Mouse (Mus musculus): Measurements from ENCODE around the gene Def6. TPM values are rescaled to one million over a fixed set of nuclear protein-coding genes. Genes with fewer than 3 reads are reported as not detected.

The Def6 gene
- polyA plus RNA-seq, 1 experiment from 2014 or later, result 3.5 TPM

GRCm38 (mm10) chr17:28256651-28257328 is 49.2 kb downstream of the Def6 start:
- no peaks in the 10 kb centered on the region for H3K27me3 ChIP-seq (ENCODE audit: control insufficient read depth, insufficient read depth, low read length)
- H3K4me3 ChIP-seq (ENCODE audit: low read length), result no peak overlapping the region
- peak overlapping the region; percentile 8 for H3K4me2 ChIP-seq (replicated peaks; ENCODE audit: low read depth, low read length)
- peak overlapping the region; percentile 59; the same call in 1 of the 2 replicates for H3K27ac ChIP-seq (ENCODE audit: low read depth, low read length)
- H3K9me3 ChIP-seq (ENCODE audit: control insufficient read depth, low read length), result peaks cover 6% of the 10 kb centered on the region; the same call in 1 of the 2 replicates
- 52% methylated on average over 13 of the region's 13 CpGs for WGBS
- peaks cover 36% of the 10 kb centered on the region for H3K4me1 ChIP-seq (ENCODE audit: control insufficient read depth, insufficient read depth, low read length)
- ATAC-seq (ENCODE audit: low FRiP score, low TSS enrichment), result peak; percentile 50; the same call in 1 of the 2 replicates
- H3K9ac ChIP-seq (ENCODE audit: low read depth, low read length), result no peak overlapping the region; the same call in 1 of the 2 replicates
- no peaks in the 10 kb centered on the region for H3K36me3 ChIP-seq (ENCODE audit: control insufficient read depth, insufficient read depth, low read length)

- ATAC-seq (ENCODE audit: low FRiP score, low TSS enrichment), result no peak
- H3K4me2 ChIP-seq (replicated peaks; ENCODE audit: low read depth, low read length), result no peak overlapping the region
- peaks cover 35% of the 10 kb centered on the region for H3K4me1 ChIP-seq (ENCODE audit: control insufficient read depth, insufficient read depth, low read length)
- H3K27ac ChIP-seq (ENCODE audit: low read depth, low read length), result no peak overlapping the region
- H3K9ac ChIP-seq (ENCODE audit: low read depth, low read length), result no peak overlapping the region
- H3K9me3 ChIP-seq (ENCODE audit: control insufficient read depth, low read length), result peaks cover 6% of the 10 kb centered on the region; the same call in 1 of the 2 replicates
- H3K4me3 ChIP-seq (ENCODE audit: low read length), result no peak overlapping the region
- H3K27me3 ChIP-seq (ENCODE audit: control insufficient read depth, insufficient read depth, low read length), result no peaks in the 10 kb centered on the region
- WGBS, result 88% methylated on average over 9 of the region's 9 CpGs
- H3K36me3 ChIP-seq (ENCODE audit: control insufficient read depth, insufficient read depth, low read length), result no peaks in the 10 kb centered on the region
Observed at GRCm38 (mm10) chr17:28258325-28258724, 50.7 kb downstream of the Def6 start.

GRCm38 (mm10) chr17:28259890-28260542 is 52.4 kb downstream of the Def6 start:
- Histone ChIP-seq H3K4me1 (ENCODE audit: control insufficient read depth, insufficient read depth, low read length) (peaks cover 45% of the 10 kb centered on the region), H3K9ac (ENCODE audit: low read depth, low read length) (no peak overlapping the region), H3K9me3 (ENCODE audit: control insufficient read depth, low read length) (peaks cover 6% of the 10 kb centered on the region; the same call in 1 of the 2 replicates), H3K27ac (ENCODE audit: low read depth, low read length) (no peak overlapping the region), H3K4me3 (ENCODE audit: low read length) (no peak overlapping the region), H3K27me3 (ENCODE audit: control insufficient read depth, insufficient read depth, low read length) (no peaks in the 10 kb centered on the region), H3K36me3 (ENCODE audit: control insufficient read depth, insufficient read depth, low read length) (no peaks in the 10 kb centered on the region), H3K4me2 (replicated peaks; ENCODE audit: low read depth, low read length) (no peak overlapping the region)
- no peak for ATAC-seq (ENCODE audit: low FRiP score, low TSS enrichment)
- 82% methylated on average over 16 of the region's 16 CpGs for WGBS

- Histone ChIP-seq H3K27me3 (ENCODE audit: control insufficient read depth, insufficient read depth, low read length) (no peaks in the 10 kb centered on the region), H3K4me3 (ENCODE audit: low read length) (no peak overlapping the region), H3K9me3 (ENCODE audit: control insufficient read depth, low read length) (peaks cover 6% of the 10 kb centered on the region; the same call in 1 of the 2 replicates), H3K4me1 (ENCODE audit: control insufficient read depth, insufficient read depth, low read length) (peaks cover 45% of the 10 kb centered on the region), H3K27ac (ENCODE audit: low read depth, low read length) (no peak overlapping the region), H3K4me2 (replicated peaks; ENCODE audit: low read depth, low read length) (no peak overlapping the region), H3K9ac (ENCODE audit: low read depth, low read length) (no peak overlapping the region), H3K36me3 (ENCODE audit: control insufficient read depth, insufficient read depth, low read length) (no peaks in the 10 kb centered on the region)
- ATAC-seq (ENCODE audit: low FRiP score, low TSS enrichment), result no peak
- 86% methylated on average over 9 of the region's 9 CpGs for WGBS
Observed at GRCm38 (mm10) chr17:28260543-28260909, 52.9 kb downstream of the Def6 start.

- H3K4me1 ChIP-seq (ENCODE audit: control insufficient read depth, insufficient read depth, low read length), result peaks cover 34% of the 10 kb centered on the region
- H3K36me3 ChIP-seq (ENCODE audit: control insufficient read depth, insufficient read depth, low read length), result no peaks in the 10 kb centered on the region
- H3K27ac ChIP-seq (ENCODE audit: low read depth, low read length), result no peak overlapping the region
- no peak overlapping the region for H3K9ac ChIP-seq (ENCODE audit: low read depth, low read length)
- no peaks in the 10 kb centered on the region for H3K27me3 ChIP-seq (ENCODE audit: control insufficient read depth, insufficient read depth, low read length)
- peaks cover 6% of the 10 kb centered on the region; the same call in 1 of the 2 replicates for H3K9me3 ChIP-seq (ENCODE audit: control insufficient read depth, low read length)
- 47% methylated on average over 11 of the region's 11 CpGs for WGBS
- H3K4me3 ChIP-seq (ENCODE audit: low read length), result no peak overlapping the region
- no peak for ATAC-seq (ENCODE audit: low FRiP score, low TSS enrichment)
- H3K4me2 ChIP-seq (replicated peaks; ENCODE audit: low read depth, low read length), result no peak overlapping the region
Observed at GRCm38 (mm10) chr17:28261795-28262194, 54.2 kb downstream of the Def6 start.

GRCm38 (mm10) chr17:28263181-28263894 is 55.8 kb downstream of the Def6 start:
- 52% methylated on average over 13 of the region's 13 CpGs for WGBS
- H3K9me3 ChIP-seq (ENCODE audit: control insufficient read depth, low read length), result peaks cover 6% of the 10 kb centered on the region; the same call in 1 of the 2 replicates
- no peaks in the 10 kb centered on the region for H3K36me3 ChIP-seq (ENCODE audit: control insufficient read depth, insufficient read depth, low read length)
- H3K4me2 ChIP-seq (replicated peaks; ENCODE audit: low read depth, low read length), result no peak overlapping the region
- peak overlapping the region; percentile 18; the same call in 1 of the 2 replicates for H3K9ac ChIP-seq (ENCODE audit: low read depth, low read length)
- peaks cover 23% of the 10 kb centered on the region for H3K4me1 ChIP-seq (ENCODE audit: control insufficient read depth, insufficient read depth, low read length)
- no peak for ATAC-seq (ENCODE audit: low FRiP score, low TSS enrichment)
- no peak overlapping the region for H3K27ac ChIP-seq (ENCODE audit: low read depth, low read length)
- H3K27me3 ChIP-seq (ENCODE audit: control insufficient read depth, insufficient read depth, low read length), result no peaks in the 10 kb centered on the region
- no peak overlapping the region for H3K4me3 ChIP-seq (ENCODE audit: low read length)

GRCm38 (mm10) chr17:28267251-28267650 is 59.7 kb downstream of the Def6 start:
- 82% methylated on average over 5 of the region's 5 CpGs for WGBS
- no peak overlapping the region for H3K4me2 ChIP-seq (replicated peaks; ENCODE audit: low read depth, low read length)
- no peaks in the 10 kb centered on the region for H3K27me3 ChIP-seq (ENCODE audit: control insufficient read depth, insufficient read depth, low read length)
- no peak for ATAC-seq (ENCODE audit: low FRiP score, low TSS enrichment)
- H3K9ac ChIP-seq (ENCODE audit: low read depth, low read length), result no peak overlapping the region
- no peaks in the 10 kb centered on the region for H3K9me3 ChIP-seq (ENCODE audit: control insufficient read depth, low read length)
- no peaks in the 10 kb centered on the region for H3K36me3 ChIP-seq (ENCODE audit: control insufficient read depth, insufficient read depth, low read length)
- peaks cover 26% of the 10 kb centered on the region for H3K4me1 ChIP-seq (ENCODE audit: control insufficient read depth, insufficient read depth, low read length)
- no peak overlapping the region for H3K27ac ChIP-seq (ENCODE audit: low read depth, low read length)
- H3K4me3 ChIP-seq (ENCODE audit: low read length), result no peak overlapping the region

- H3K4me1 ChIP-seq (ENCODE audit: control insufficient read depth, insufficient read depth, low read length), result peaks cover 7% of the 10 kb centered on the region; the same call in 1 of the 2 replicates
- WGBS, result 59% methylated on average over 13 of the region's 13 CpGs
- H3K9me3 ChIP-seq (ENCODE audit: control insufficient read depth, low read length), result no peaks in the 10 kb centered on the region
- no peaks in the 10 kb centered on the region for H3K36me3 ChIP-seq (ENCODE audit: control insufficient read depth, insufficient read depth, low read length)
- H3K27me3 ChIP-seq (ENCODE audit: control insufficient read depth, insufficient read depth, low read length), result no peaks in the 10 kb centered on the region
- no peak overlapping the region for H3K4me3 ChIP-seq (ENCODE audit: low read length)
- no peak overlapping the region for H3K9ac ChIP-seq (ENCODE audit: low read depth, low read length)
- no peak for ATAC-seq (ENCODE audit: low FRiP score, low TSS enrichment)
- H3K27ac ChIP-seq (ENCODE audit: low read depth, low read length), result no peak overlapping the region
- no peak overlapping the region for H3K4me2 ChIP-seq (replicated peaks; ENCODE audit: low read depth, low read length)
Observed at GRCm38 (mm10) chr17:28270165-28270564, 62.6 kb downstream of the Def6 start.
